8 mouse cellular contexts compared by ENCODE assay signal in genomic region chr13:72623926-72624846, GRCm38 (mm10). TPM values are rescaled to one million over a fixed set of nuclear protein-coding genes. Genes with fewer than 3 reads are reported as not detected.
DNase-seq lines count a peak whose midpoint lies in the region; ATAC-seq and TF ChIP-seq lines count a peak whose summit lies in the region.

No protein-coding gene starts in this region.

- no peak for TF ChIP-seq POLR2A in lung, adult 2 months (IDR thresholded peaks at IDR 0.05; ENCODE audit: borderline replicate concordance, extremely low read depth, low read depth, low read length)

- ATAC-seq in heart, embryonic 12.5 days (ENCODE audit: insufficient number of reproducible peaks, low FRiP score) = no peak
- no peak for ATAC-seq in midbrain, embryonic 11.5 days (ENCODE audit: low FRiP score)
- ATAC-seq in activated CD4-positive, CD25-positive, alpha-beta regulatory T cell, adult 4 months = no peak

- H3K9ac ChIP-seq in heart, embryonic 12.5 days = peak overlapping the region; percentile 36
- peak overlapping the region; percentile 57 for H3K9ac ChIP-seq in midbrain, embryonic 11.5 days (ENCODE audit: low read length)

- peak overlapping the region; percentile 78 for H3K4me2 ChIP-seq in heart, embryonic 12.5 days
- peak overlapping the region; percentile 56 for H3K4me2 ChIP-seq in midbrain, embryonic 11.5 days

- H3K4me1 ChIP-seq in lung, adult 2 months (ENCODE audit: control insufficient read depth, insufficient read depth, low read length) = peaks cover 3% of the 10 kb centered on the region; the same call in 1 of the 2 replicates
- H3K4me1 ChIP-seq in heart, embryonic 12.5 days (replicated peaks) = peaks cover 27% of the 10 kb centered on the region
- peaks cover 25% of the 10 kb centered on the region for H3K4me1 ChIP-seq in midbrain, embryonic 11.5 days (ENCODE audit: control insufficient read depth, insufficient read depth, low read length)

- H3K9me3 ChIP-seq in heart, embryonic 12.5 days (replicated peaks) = no peaks in the 10 kb centered on the region
- H3K9me3 ChIP-seq in midbrain, embryonic 11.5 days (ENCODE audit: control insufficient read depth, low read length) = no peaks in the 10 kb centered on the region

- no peak overlapping the region for H3K27ac ChIP-seq in heart, embryonic 12.5 days (ENCODE audit: poor library complexity, severe bottlenecking)
- H3K27ac ChIP-seq in midbrain, embryonic 11.5 days (ENCODE audit: low read depth, low read length) = no peak overlapping the region

- WGBS in lung, adult 2 months = 2% methylated on average over 46 of the region's 46 CpGs
- WGBS in heart, embryonic 12.5 days = 1% methylated on average over 46 of the region's 46 CpGs
- under 1% methylated on average over 46 of the region's 46 CpGs for whole genome bisulfite sequencing in midbrain, embryonic 11.5 days

- peak; percentile 64 for DNase-seq in lung, adult 2 months
- DNase-seq in lung, postnatal 25 days (ENCODE audit: low spot score) = no peak
- DNase-seq in kidney, postnatal 14 days = peak; percentile 52
- peak; percentile 97 for DNase-seq in midbrain, embryonic 11.5 days (ENCODE audit: low spot score, missing footprints)
- no peak for DNase-seq in spleen, postnatal 36 days (ENCODE audit: low spot score in 2 of 2)
- DNase-seq in gastrocnemius, adult 8-10 months (ENCODE audit: low spot score in 2 of 2) = no peak

- peak overlapping the region; percentile 64 for H3K4me3 ChIP-seq in lung, adult 2 months (replicated peaks; ENCODE audit: extremely low read depth, low read depth, low read length)
- H3K4me3 ChIP-seq in heart, embryonic 12.5 days = peak overlapping the region; percentile 41
- H3K4me3 ChIP-seq in midbrain, embryonic 11.5 days (ENCODE audit: low read depth, low read length) = peak overlapping the region; percentile 29

- no peak for TF ChIP-seq CTCF in lung, adult 2 months (IDR thresholded peaks at IDR 0.05; ENCODE audit: insufficient read depth, low read length)

- peaks cover 75% of the 10 kb centered on the region for H3K27me3 ChIP-seq in heart, embryonic 12.5 days (replicated peaks)
- H3K27me3 ChIP-seq in midbrain, embryonic 11.5 days (ENCODE audit: control insufficient read depth, insufficient read depth, low read length) = peaks cover 47% of the 10 kb centered on the region

- no peaks in the 10 kb centered on the region for H3K36me3 ChIP-seq in heart, embryonic 12.5 days
- no peaks in the 10 kb centered on the region for H3K36me3 ChIP-seq in midbrain, embryonic 11.5 days (ENCODE audit: control insufficient read depth, insufficient read depth, low read length)

RNA-seq across cellular contexts. Expression of gene Irx2, which starts 4.4 kb away (rescaled TPM):
- polyA plus RNA-seq in lung, adult 2 months (2012; rRNA removed) = 62.3 and 147 TPM in 2 replicates
- polyA plus RNA-seq in heart, embryonic 12.5 days (2016; fragmentation: Nextera tagmentation; extraction: Ambion mirVana) = 15.3 and 15.5 TPM in 2 replicates
- 38.6 and 38.9 TPM in 2 replicates for polyA plus RNA-seq in midbrain, embryonic 11.5 days (2014; fragmentation: Nextera tagmentation; extraction: Ambion mirVana)
- not detected for polyA plus RNA-seq in activated CD4-positive, CD25-positive, alpha-beta regulatory T cell, adult 4 months (2017; shearing (Covaris generic))
- total RNA-seq in gastrocnemius, adult 8-10 months (2022) = under 1 TPM in 1 of 4 experiments, not detected in 3; 0.12 TPM

Comparison
In these comparisons a context has a peak if more than half of its experiments do, and no peak if none do; other contexts are left out.
1. DNase-seq: peak in lung, adult 2 months (single experiment), kidney, postnatal 14 days (single experiment) and midbrain, embryonic 11.5 days (single experiment); none in lung, postnatal 25 days (single experiment), spleen, postnatal 36 days (0 of 2) and gastrocnemius, adult 8-10 months (0 of 2).
2. RNA of gene Irx2, which starts 4.4 kb away (polyA plus RNA-seq): 62.3 to 147 TPM in lung, adult 2 months, 38.6 to 38.9 TPM in midbrain, embryonic 11.5 days and 15.3 to 15.5 TPM in heart, embryonic 12.5 days; not detected in activated CD4-positive, CD25-positive, alpha-beta regulatory T cell, adult 4 months; every median in the first group is over 10 times any median in the second.
3. Peak in every context shown above with its lines, with median percentiles within 50 percentile points of each other: H3K4me3 ChIP-seq.